ENCODE assay signal across 9 mouse cellular contexts in the genomic region with DNA sequence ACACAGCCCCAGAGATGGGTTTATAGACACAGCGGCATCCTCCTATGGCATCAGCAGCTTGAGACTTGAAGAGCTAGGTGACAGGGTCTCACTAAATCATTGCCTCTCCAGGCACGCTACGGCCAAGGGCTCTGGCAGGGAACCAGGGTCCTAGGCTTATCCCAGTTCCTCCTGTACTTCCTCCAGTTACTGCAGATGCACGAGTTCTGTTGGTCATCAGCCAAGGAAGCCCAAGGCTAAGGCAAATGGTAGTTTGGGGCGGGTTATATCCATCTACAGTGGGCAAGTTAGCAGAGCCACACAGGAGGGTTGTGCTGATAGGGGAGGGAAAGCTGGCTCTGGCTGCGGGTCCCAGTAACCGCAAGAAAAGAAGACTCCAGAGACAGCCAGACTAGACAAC. TPM values are rescaled to one million over a fixed set of nuclear protein-coding genes. Genes with fewer than 3 reads are reported as not detected.
DNase-seq lines count a peak whose midpoint lies in the region; ATAC-seq lines count a peak whose summit lies in the region.
"Had no signal": no experiment of that assay in that cellular context is flagged by ENCODE, and none has a peak within 500 bp of the region (broad histone marks: within the 10 kb centered on the region; RNA-seq: fewer than 3 reads in every experiment).

No protein-coding gene starts in this region.

- H3K4me3 ChIP-seq in lung, embryonic 16.5 days (ENCODE audit: low read length): no peak overlapping the region
- H3K4me3 ChIP-seq: liver, embryonic 13.5 days had no signal

- H3K36me3 ChIP-seq in lung, embryonic 16.5 days (ENCODE audit: control insufficient read depth, insufficient read depth, low read length): no peaks in the 10 kb centered on the region
- H3K36me3 ChIP-seq: liver, embryonic 13.5 days had no signal

- no peak overlapping the region; the same call in 1 of the 2 replicates for H3K4me2 ChIP-seq in lung, embryonic 16.5 days (ENCODE audit: low read depth, low read length)
- H3K4me2 ChIP-seq: liver, embryonic 13.5 days had no signal

- no peak for ATAC-seq in cerebellum, adult (ENCODE audit: insufficient number of reproducible peaks, low FRiP score, low TSS enrichment)
- ATAC-seq in lung, embryonic 16.5 days (ENCODE audit: low read depth): peak; percentile 48

- H3K4me1 ChIP-seq in lung, embryonic 16.5 days (replicated peaks; ENCODE audit: control insufficient read depth, insufficient read depth, low read length): peaks cover 42% of the 10 kb centered on the region

- WGBS in lung, embryonic 16.5 days: 38% methylated on average over 7 of the region's 7 CpGs

- H3K27ac ChIP-seq in lung, embryonic 16.5 days (ENCODE audit: low read length): no peak overlapping the region
- H3K27ac ChIP-seq: liver, embryonic 13.5 days had no signal

- intact Hi-C loops in heart, postnatal 25 days (cut with DNase I): loop anchor here (1.0 to 5.0 kb wide), 3 partner anchors 38 to 209 kb away; no protein-coding TSS in a partner anchor

- H3K27me3 ChIP-seq in lung, embryonic 16.5 days (ENCODE audit: control insufficient read depth, insufficient read depth, low read depth, low read length): no peaks in the 10 kb centered on the region
- H3K27me3 ChIP-seq: liver, embryonic 13.5 days had no signal

- DNase-seq in cerebellum, postnatal 10 days: peak; percentile 80 to 81
- DNase-seq in right cerebral cortex, postnatal 10 days (ENCODE audit: low spot score in 2 of 2): peak; percentile 74
- DNase-seq in right cerebral cortex, postnatal 25 days: no peak
- DNase-seq in heart, postnatal 25 days (ENCODE audit: low spot score): peak; percentile 52
- no peak for DNase-seq in thymus, postnatal 0 days (ENCODE audit: low spot score)
- DNase-seq in cerebellum, postnatal 4 days (ENCODE audit: low spot score in 2 of 2): no peak

- no peaks in the 10 kb centered on the region for H3K9me3 ChIP-seq in lung, embryonic 16.5 days (ENCODE audit: control insufficient read depth, low read length)
- H3K9me3 ChIP-seq: liver, embryonic 13.5 days had no signal

- no peak overlapping the region for H3K9ac ChIP-seq in lung, embryonic 16.5 days (ENCODE audit: low read length)
- H3K9ac ChIP-seq: liver, embryonic 13.5 days had no signal

RNA-seq across cellular contexts. Expression of a gene that starts 50.1 kb away (rescaled TPM):
- 10 to 100 TPM; 48.0 to 56.7 TPM for total RNA-seq in heart, postnatal 25 days (2021)
- 268 and 290 TPM in 2 replicates for polyA plus RNA-seq in lung, embryonic 16.5 days (2015; fragmentation: Nextera tagmentation; extraction: Ambion mirVana)
- 162 and 178 TPM in 2 replicates for polyA plus RNA-seq in thymus, postnatal 0 days (2015; fragmentation: Nextera tagmentation; extraction: Ambion mirVana)

Comparison
In these comparisons a context has a peak if more than half of its experiments do, and no peak if none do; other contexts are left out.
1. DNase-seq: peak in cerebellum, postnatal 10 days (2 of 2), right cerebral cortex, postnatal 10 days (2 of 2) and heart, postnatal 25 days (single experiment); none in right cerebral cortex, postnatal 25 days (single experiment), thymus, postnatal 0 days (single experiment) and cerebellum, postnatal 4 days (0 of 2).